Mouse (Mus musculus) 3T3-L1 (cell line): ENCODE data around the gene Gm28042.
A peak's percentile ranks its signal among the peaks of the same experiment; 100 is the strongest.

Experiments used
- DNase-seq: peaks from one replicate; pipeline ENCODE4 v3.0.0-alpha.2; 2015; ENCODE audit warnings: low read depth, low spot score

The Gm28042 gene

GRCm38 (mm10) chr2:120011462-120012200, 15.7 kb upstream of the Gm28042 start:
- peak; percentile 80 for DNase-seq

- no peak for DNase-seq
These were observed 14.4 kb upstream of the Gm28042 start for GRCm38 (mm10) chr2:120012924-120013323.

- peak; percentile 57 for DNase-seq
These were observed 13.3 kb upstream of the Gm28042 start for GRCm38 (mm10) chr2:120013831-120014486.

- no peak for DNase-seq
These were observed 11.4 kb upstream of the Gm28042 start for GRCm38 (mm10) chr2:120015882-120016281.

- no peak for DNase-seq
These were observed 9.7 kb upstream of the Gm28042 start for GRCm38 (mm10) chr2:120017599-120017998.

- DNase-seq, result no peak
These were observed 3.0 kb upstream of the Gm28042 start for GRCm38 (mm10) chr2:120024337-120024736.

GRCm38 (mm10) chr2:120027950-120028331, 648 bp downstream of the Gm28042 start:
- peak; percentile 41 for DNase-seq

GRCm38 (mm10) chr2:120030380-120030779, 3.1 kb downstream of the Gm28042 start:
- no peak for DNase-seq

- no peak for DNase-seq
These were observed 5.6 kb downstream of the Gm28042 start, which contains the start of gene Pla2g4b for GRCm38 (mm10) chr2:120032726-120033467. Gene Pla2g4b, plus strand, starts transcription at chr2:120033417.

GRCm38 (mm10) chr2:120033726-120034125, 6.4 kb downstream of the Gm28042 start:
- DNase-seq, result no peak

GRCm38 (mm10) chr2:120037744-120038143, 10.5 kb downstream of the Gm28042 start:
- no peak for DNase-seq

- no peak for DNase-seq
These were observed 13.7 kb downstream of the Gm28042 start for GRCm38 (mm10) chr2:120040991-120041390.

GRCm38 (mm10) chr2:120044101-120044603, 16.9 kb downstream of the Gm28042 start:
- DNase-seq, result peak; percentile 84

- DNase-seq, result no peak
These were observed 17.4 kb downstream of the Gm28042 start for GRCm38 (mm10) chr2:120044676-120045075.

GRCm38 (mm10) chr2:120046486-120047310, 19.4 kb downstream of the Gm28042 start:
- no peak for DNase-seq

- DNase-seq, result no peak
These were observed 20.9 kb downstream of the Gm28042 start for GRCm38 (mm10) chr2:120048173-120048572.

- DNase-seq, result peak; percentile 72
These were observed 22.5 kb downstream of the Gm28042 start for GRCm38 (mm10) chr2:120049632-120050274.

GRCm38 (mm10) chr2:120051405-120051804, 24.1 kb downstream of the Gm28042 start:
- no peak for DNase-seq

GRCm38 (mm10) chr2:120054771-120055552, 27.7 kb downstream of the Gm28042 start:
- DNase-seq, result no peak

- DNase-seq, result no peak
These were observed 28.6 kb downstream of the Gm28042 start for GRCm38 (mm10) chr2:120055923-120056322.
